Mouse (Mus musculus) liver, embryonic 15.5 days (tissue): ENCODE data around the gene Adgrf5. TPM values are rescaled to one million over a fixed set of nuclear protein-coding genes. Genes with fewer than 3 reads are reported as not detected.
"Not testable (repeated sequence)": the region's sequence is repeated elsewhere in the genome, so short reads cannot be mapped to it uniquely, and the experiment has no call there.

Experiments
- ATAC-seq: fragments of 200-750 bp; cut with Nextera tagmentation; 2 replicates; pipeline ENCODE4 v1.8.0; 2017; ENCODE audit warnings: moderate number of reproducible peaks, mild to moderate bottlenecking, moderate library complexity; ENCODE audit not compliant: insufficient read depth
- H3K27ac ChIP-seq: fragments of 300-500 bp; sonication (generic); replicated peaks from 2 replicates; pipeline ENCODE4 v1.5.1; 2015; ENCODE audit warnings: mild to moderate bottlenecking, inconsistent platforms
- H3K27me3 ChIP-seq: fragments of 300-500 bp; sonication (generic); 2 replicates; pipeline ENCODE4 v1.6.1; 2015; ENCODE audit warnings: mild to moderate bottlenecking, inconsistent platforms
- H3K36me3 ChIP-seq: fragments of 300-500 bp; sonication (generic); replicated peaks from 2 replicates; pipeline ENCODE4 v1.6.1; 2015; ENCODE audit warnings: moderate library complexity, mild to moderate bottlenecking, inconsistent platforms
- H3K4me1 ChIP-seq: fragments of 300-500 bp; sonication (generic); replicated peaks from 2 replicates; pipeline ENCODE4 v1.6.1; 2015; ENCODE audit warnings: inconsistent platforms
- H3K4me2 ChIP-seq: fragments of 300-500 bp; sonication (generic); 2 replicates; pipeline ENCODE4 v1.6.1; 2015; ENCODE audit warnings: moderate library complexity, mild to moderate bottlenecking, inconsistent platforms
- H3K4me3 ChIP-seq: fragments of 300-500 bp; sonication (generic); replicated peaks from 2 replicates; pipeline ENCODE4 v1.5.1; 2015; ENCODE audit warnings: mild to moderate bottlenecking, inconsistent platforms
- H3K9ac ChIP-seq: fragments of 300-500 bp; sonication (generic); 2 replicates; pipeline ENCODE4 v1.6.1; 2015; ENCODE audit warnings: moderate library complexity, mild to moderate bottlenecking, inconsistent platforms
- H3K9me3 ChIP-seq: fragments of 300-500 bp; sonication (generic); replicated peaks from 2 replicates; pipeline ENCODE4 v1.6.1; 2016; ENCODE audit warnings: inconsistent platforms
- WGBS: fragments of 180-500 bp; shearing (Covaris S2); methylation state at CpG from one replicate; pipeline ENCODE4 v1.1.7; 2015; ENCODE audit warnings: mixed read lengths; ENCODE audit not compliant: insufficient replicate concordance; 5-methylcytosine and 5-hydroxymethylcytosine counted together
- polyA plus RNA-seq: library from polyadenylated mRNA; unstranded; fragments of >200 nt; fragmentation: Nextera tagmentation; extraction: Ambion mirVana; gene quantifications from 2 replicates; pipeline ENCODE4 v1.2.1, GENCODE M21; 2015

The Adgrf5 gene
- polyA plus RNA-seq, 1 experiment from 2014 or later = 2.6 TPM

- not testable (repeated sequence) for H3K9me3 ChIP-seq, H3K4me2 ChIP-seq, ATAC-seq, H3K4me1 ChIP-seq, H3K27me3 ChIP-seq, H3K36me3 ChIP-seq, H3K9ac ChIP-seq, H3K27ac ChIP-seq, H3K4me3 ChIP-seq
- 67% methylated on average over 2 of the region's 2 CpGs for WGBS
Measured at GRCm38 (mm10) chr17:43346499-43346898, 13.8 kb upstream of the Adgrf5 start.

DNA sequence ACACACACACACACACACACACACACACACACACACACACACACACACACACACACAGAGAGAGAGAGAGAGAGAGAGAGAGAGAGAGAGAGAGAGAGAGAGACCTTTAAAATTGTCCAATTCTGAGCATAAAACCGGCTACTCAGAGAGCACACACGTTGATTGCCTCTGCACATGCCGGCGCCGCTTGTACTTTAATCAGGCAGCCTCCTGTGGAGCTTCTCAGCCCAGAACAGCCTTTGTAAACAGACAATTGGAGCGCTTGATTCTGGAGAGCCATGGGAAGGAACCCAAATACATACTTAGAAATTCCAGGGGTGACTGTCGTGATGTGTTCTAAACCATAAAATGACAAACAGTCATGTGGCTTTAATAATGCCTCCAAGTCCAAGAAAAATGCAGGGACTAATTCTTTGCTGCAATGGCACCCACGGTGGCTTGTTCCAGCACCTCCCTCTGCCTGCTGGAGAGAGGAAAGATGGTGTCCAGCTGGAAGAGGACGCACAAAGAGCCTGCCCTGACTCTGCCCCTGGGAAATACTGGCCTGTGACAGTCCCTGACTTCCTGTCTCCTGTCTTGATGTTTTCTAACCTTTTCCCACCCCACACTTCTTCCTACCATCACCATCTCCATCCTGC, 2.2 kb upstream of the Adgrf5 start:
- Histone ChIP-seq H3K27ac (no peak overlapping the region), H3K9me3 (no peaks in the 10 kb centered on the region), H3K4me2 (no peak overlapping the region), H3K36me3 (no peaks in the 10 kb centered on the region), H3K27me3 (peaks cover 52% of the 10 kb centered on the region), H3K4me1 (no peaks in the 10 kb centered on the region), H3K4me3 (no peak overlapping the region), H3K9ac (no peak overlapping the region)
- ATAC-seq = peak; percentile 15; the same call in 1 of the 2 replicates
- WGBS = 32% methylated on average over 9 of the region's 9 CpGs

DNA sequence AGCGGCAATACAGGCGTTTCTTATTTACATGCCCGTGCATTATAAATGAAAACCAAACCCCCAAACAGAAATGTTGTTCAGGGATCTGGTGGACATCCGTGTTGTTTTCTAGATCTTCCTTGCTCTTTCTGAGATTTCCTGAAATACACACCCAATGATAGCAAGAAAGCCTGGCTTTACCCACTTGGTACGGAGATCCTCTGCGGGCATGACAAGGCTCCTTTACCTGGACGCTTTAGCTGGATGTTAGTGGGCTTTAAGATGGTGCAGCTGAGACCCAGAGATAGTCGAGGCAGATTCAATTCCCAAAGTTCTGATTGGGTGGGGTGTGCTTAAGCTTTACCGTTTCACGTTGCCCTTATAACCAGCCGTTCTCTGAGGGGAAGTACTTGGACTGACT, 770 bp downstream of the Adgrf5 start:
- H3K4me2 ChIP-seq = no peak overlapping the region

GRCm38 (mm10) chr17:43362362-43362761, 2.1 kb downstream of the Adgrf5 start:
- Histone ChIP-seq H3K36me3 (no peaks in the 10 kb centered on the region), H3K4me3 (no peak overlapping the region), H3K27ac (no peak overlapping the region), H3K27me3 (peaks cover 71% of the 10 kb centered on the region), H3K4me1 (no peaks in the 10 kb centered on the region), H3K9ac (no peak overlapping the region), H3K4me2 (peak overlapping the region; percentile 13; the same call in 1 of the 2 replicates), H3K9me3 (no peaks in the 10 kb centered on the region)
- ATAC-seq = no peak
- WGBS = 50% methylated on average over 11 of the region's 11 CpGs

More for the DNA sequence above, 770 bp downstream of the Adgrf5 start:
- Histone ChIP-seq H3K27ac (no peak overlapping the region), H3K9ac (no peak overlapping the region), H3K4me3 (peak overlapping the region; percentile 14; the same call in 1 of the 2 replicates), H3K36me3 (no peaks in the 10 kb centered on the region), H3K27me3 (peaks cover 75% of the 10 kb centered on the region), H3K9me3 (no peaks in the 10 kb centered on the region), H3K4me1 (no peaks in the 10 kb centered on the region)
- WGBS = 38% methylated on average over 11 of the region's 11 CpGs
- no peak for ATAC-seq

DNA sequence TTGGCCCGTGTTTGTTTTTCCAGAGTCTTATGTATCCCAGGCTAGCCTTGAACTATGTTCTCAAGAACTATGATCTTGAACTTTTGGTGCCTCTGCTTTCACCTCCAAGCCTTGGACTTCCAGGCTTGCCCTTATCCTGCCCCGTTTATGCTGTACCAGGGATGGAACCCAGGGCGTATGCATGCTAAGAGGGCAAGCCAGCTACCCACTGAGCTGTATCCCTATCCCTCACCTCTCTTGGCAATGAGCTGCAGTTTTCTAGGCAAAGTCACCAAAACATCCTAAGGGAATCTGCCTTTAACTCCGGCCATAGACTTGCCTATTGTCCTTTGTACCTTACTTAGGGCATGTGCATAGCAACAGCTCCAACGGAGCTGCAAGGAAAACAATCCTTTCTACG, 2.6 kb downstream of the Adgrf5 start:
- no peaks in the 10 kb centered on the region for H3K36me3 ChIP-seq
- no peaks in the 10 kb centered on the region for H3K4me1 ChIP-seq
- no peak overlapping the region for H3K4me3 ChIP-seq
- peak overlapping the region; percentile 13; the same call in 1 of the 2 replicates for H3K4me2 ChIP-seq
- ATAC-seq = no peak
- H3K27ac ChIP-seq = no peak overlapping the region
- H3K9me3 ChIP-seq = no peaks in the 10 kb centered on the region
- peaks cover 71% of the 10 kb centered on the region for H3K27me3 ChIP-seq
- H3K9ac ChIP-seq = no peak overlapping the region
- WGBS = 56% methylated on average over 6 of the region's 6 CpGs

- Histone ChIP-seq H3K9me3 (no peaks in the 10 kb centered on the region), H3K9ac (no peak overlapping the region), H3K36me3 (no peaks in the 10 kb centered on the region), H3K4me2 (no peak overlapping the region), H3K27ac (no peak overlapping the region), H3K27me3 (peaks cover 62% of the 10 kb centered on the region), H3K4me3 (no peak overlapping the region), H3K4me1 (no peaks in the 10 kb centered on the region)
- no peak for ATAC-seq
- 42% methylated on average over 6 of the region's 6 CpGs for WGBS
Measured at GRCm38 (mm10) chr17:43363921-43364320, 3.7 kb downstream of the Adgrf5 start.

DNA sequence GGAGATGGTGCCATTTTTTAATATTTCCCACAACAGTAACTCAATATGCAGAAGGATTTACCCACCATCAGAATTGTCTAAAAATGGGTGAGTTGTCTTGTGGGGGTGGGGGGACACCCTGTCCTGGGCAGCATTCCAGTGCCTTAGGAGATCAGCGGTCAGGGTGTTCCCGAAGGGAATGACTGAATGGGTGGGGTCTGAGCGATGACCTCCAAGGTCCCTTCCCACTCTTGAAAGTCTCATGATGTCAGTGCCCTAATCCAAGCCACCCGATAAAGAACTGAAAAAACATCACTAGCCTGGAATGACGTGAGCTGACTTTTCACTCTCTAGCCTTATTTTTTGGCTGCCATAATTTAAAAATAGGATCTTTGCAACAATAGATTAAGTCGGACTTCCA, 5.0 kb downstream of the Adgrf5 start:
- H3K36me3 ChIP-seq = no peaks in the 10 kb centered on the region
- H3K4me2 ChIP-seq = no peak overlapping the region
- WGBS = 54% methylated on average over 6 of the region's 6 CpGs
- H3K4me1 ChIP-seq = no peaks in the 10 kb centered on the region
- no peak overlapping the region for H3K4me3 ChIP-seq
- no peaks in the 10 kb centered on the region for H3K9me3 ChIP-seq
- no peak for ATAC-seq
- peaks cover 50% of the 10 kb centered on the region for H3K27me3 ChIP-seq
- no peak overlapping the region for H3K27ac ChIP-seq
- no peak overlapping the region for H3K9ac ChIP-seq

DNA sequence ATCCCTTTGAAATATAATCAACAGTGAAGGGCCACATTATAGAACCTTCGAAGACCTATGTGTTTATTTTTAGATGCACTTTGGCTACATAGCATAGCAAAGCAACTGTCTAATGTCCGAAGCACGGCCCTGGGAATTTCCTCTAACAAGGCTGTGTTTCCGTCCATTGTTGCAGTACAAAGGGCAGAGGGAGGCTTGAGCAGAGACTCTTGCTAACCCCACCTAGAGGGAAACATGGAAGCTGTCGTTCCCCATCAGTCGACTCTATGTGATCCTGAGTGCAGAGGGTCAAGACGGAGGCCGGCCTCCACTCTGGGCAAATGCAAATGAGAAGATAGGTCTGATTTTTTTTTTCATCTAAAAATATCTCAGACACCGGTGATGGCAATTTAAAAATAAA, 6.2 kb downstream of the Adgrf5 start:
- Histone ChIP-seq H3K9ac (no peak overlapping the region), H3K4me1 (no peaks in the 10 kb centered on the region), H3K9me3 (no peaks in the 10 kb centered on the region), H3K36me3 (no peaks in the 10 kb centered on the region), H3K4me3 (no peak overlapping the region), H3K27me3 (peaks cover 38% of the 10 kb centered on the region), H3K27ac (no peak overlapping the region), H3K4me2 (no peak overlapping the region)
- 36% methylated on average over 9 of the region's 9 CpGs for WGBS
- no peak for ATAC-seq

GRCm38 (mm10) chr17:43368171-43368576, 7.9 kb downstream of the Adgrf5 start:
- peaks cover 23% of the 10 kb centered on the region for H3K27me3 ChIP-seq
- H3K9ac ChIP-seq = no peak overlapping the region
- H3K27ac ChIP-seq = no peak overlapping the region
- H3K4me1 ChIP-seq = no peaks in the 10 kb centered on the region
- no peak for ATAC-seq
- no peak overlapping the region for H3K4me2 ChIP-seq
- 44% methylated on average over 5 of the region's 5 CpGs for WGBS
- H3K36me3 ChIP-seq = no peaks in the 10 kb centered on the region
- H3K4me3 ChIP-seq = no peak overlapping the region
- no peaks in the 10 kb centered on the region for H3K9me3 ChIP-seq

DNA sequence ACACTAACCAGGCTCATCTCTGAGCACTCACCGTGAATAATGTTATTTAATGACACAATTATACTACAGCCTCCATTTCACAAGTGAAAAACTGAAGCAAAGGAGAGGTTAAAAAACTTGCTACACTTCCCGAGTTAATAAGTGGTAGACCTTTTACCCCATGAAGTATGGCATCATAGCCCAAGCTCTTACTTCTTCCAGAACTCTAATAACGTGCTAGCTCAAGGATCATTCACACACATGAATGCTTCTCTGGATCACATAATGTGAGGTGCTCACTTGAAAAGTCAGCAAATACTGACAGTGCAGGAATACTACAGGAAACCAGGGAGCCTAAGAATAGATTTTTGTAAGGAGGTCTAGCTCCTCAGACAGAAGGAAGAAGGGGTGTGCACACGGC, 12.4 kb downstream of the Adgrf5 start:
- 56% methylated on average over 4 of the region's 4 CpGs for WGBS
- Histone ChIP-seq H3K27ac (no peak overlapping the region), H3K27me3 (peaks cover 3% of the 10 kb centered on the region; the same call in 1 of the 2 replicates), H3K4me2 (no peak overlapping the region), H3K4me1 (no peaks in the 10 kb centered on the region), H3K4me3 (no peak overlapping the region), H3K9ac (no peak overlapping the region), H3K36me3 (no peaks in the 10 kb centered on the region), H3K9me3 (no peaks in the 10 kb centered on the region)
- no peak for ATAC-seq

- Histone ChIP-seq H3K4me2 (no peak overlapping the region), H3K36me3 (no peaks in the 10 kb centered on the region), H3K9ac (no peak overlapping the region), H3K4me1 (no peaks in the 10 kb centered on the region), H3K27ac (no peak overlapping the region), H3K9me3 (no peaks in the 10 kb centered on the region), H3K27me3 (peaks cover 3% of the 10 kb centered on the region; the same call in 1 of the 2 replicates), H3K4me3 (no peak overlapping the region)
- no peak for ATAC-seq
- 17% methylated on average over 4 of the region's 4 CpGs for WGBS
Measured at GRCm38 (mm10) chr17:43374020-43374419, 13.8 kb downstream of the Adgrf5 start.

DNA sequence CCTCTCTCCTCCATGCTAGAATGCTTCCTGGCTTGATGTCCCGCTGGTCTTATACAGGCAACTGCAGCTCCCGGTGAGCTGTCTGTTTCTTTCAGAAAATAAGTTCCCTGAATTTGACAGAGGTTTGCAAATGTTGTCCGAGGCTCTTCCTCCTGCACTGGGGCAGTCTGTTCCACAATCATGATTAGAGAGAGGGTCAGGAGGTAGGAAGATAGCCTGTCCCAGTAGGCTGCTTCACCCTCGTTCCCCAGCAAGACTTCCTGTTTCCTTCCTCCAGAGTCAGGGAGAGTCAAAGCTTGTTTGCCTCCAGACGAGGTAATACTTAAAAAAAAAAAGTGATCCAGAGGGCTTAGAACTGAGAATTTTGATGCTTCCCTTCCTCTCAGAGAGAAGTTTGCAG, 16.3 kb downstream of the Adgrf5 start:
- no peaks in the 10 kb centered on the region for H3K9me3 ChIP-seq
- no peak for ATAC-seq
- no peak overlapping the region for H3K9ac ChIP-seq
- no peak overlapping the region for H3K4me3 ChIP-seq
- H3K4me2 ChIP-seq = no peak overlapping the region
- H3K27ac ChIP-seq = no peak overlapping the region
- no peaks in the 10 kb centered on the region for H3K4me1 ChIP-seq
- H3K36me3 ChIP-seq = no peaks in the 10 kb centered on the region
- WGBS = 12% methylated on average over 5 of the region's 5 CpGs
- H3K27me3 ChIP-seq = peaks cover 3% of the 10 kb centered on the region; the same call in 1 of the 2 replicates
